Mouse (Mus musculus) midbrain, embryonic 12.5 days (tissue): ENCODE data around the gene Alk. TPM values are rescaled to one million over a fixed set of nuclear protein-coding genes. Genes with fewer than 3 reads are reported as not detected.
A peak's percentile ranks its signal among the peaks of the same experiment; 100 is the strongest.
"Not testable (repeated sequence)": the region's sequence is repeated elsewhere in the genome, so short reads cannot be mapped to it uniquely, and the experiment has no call there.

Experiments
- ATAC-seq: fragments of 200-750 bp; cut with Nextera tagmentation; 2 replicates; pipeline ENCODE4 v1.8.0; 2017; ENCODE audit warnings: low read depth, moderate TSS enrichment, moderate library complexity; ENCODE audit not compliant: low FRiP score
- H3K27ac ChIP-seq: fragments of 300-500 bp; sonication (generic); replicated peaks from 2 replicates; pipeline ENCODE4 v1.5.1; 2016; ENCODE audit warnings: mild to moderate bottlenecking
- H3K27me3 ChIP-seq: fragments of 300-500 bp; sonication (generic); 2 replicates; pipeline ENCODE4 v1.6.1; 2016; ENCODE audit warnings: mild to moderate bottlenecking
- H3K36me3 ChIP-seq: fragments of 300-500 bp; sonication (generic); 2 replicates; pipeline ENCODE4 v1.6.1; 2016
- H3K4me1 ChIP-seq: fragments of 300-500 bp; sonication (generic); 2 replicates; pipeline ENCODE4 v1.6.1; 2016
- H3K4me2 ChIP-seq: fragments of 300-500 bp; sonication (generic); replicated peaks from 2 replicates; pipeline ENCODE4 v1.6.1; 2016; ENCODE audit warnings: mild to moderate bottlenecking, moderate library complexity
- H3K4me3 ChIP-seq: fragments of 300-500 bp; sonication (generic); 2 replicates; pipeline ENCODE4 v1.5.1; 2016; ENCODE audit warnings: mild to moderate bottlenecking
- H3K9ac ChIP-seq: fragments of 300-500 bp; sonication (generic); replicated peaks from 2 replicates; pipeline ENCODE4 v1.6.1; 2016; ENCODE audit warnings: mild to moderate bottlenecking, moderate library complexity
- H3K9me3 ChIP-seq: fragments of 300-500 bp; sonication (generic); 2 replicates; pipeline ENCODE4 v1.6.1; 2016; ENCODE audit warnings: mild to moderate bottlenecking
- WGBS: fragments of 180-500 bp; shearing (Covaris S2); methylation state at CpG from one replicate; pipeline ENCODE4 v1.1.7; 2016; 5-methylcytosine and 5-hydroxymethylcytosine counted together
- polyA plus RNA-seq: library from polyadenylated mRNA; unstranded; fragments of >200 nt; fragmentation: Nextera tagmentation; extraction: Ambion mirVana; gene quantifications from 2 replicates; pipeline ENCODE4 v1.2.1, GENCODE M21; 2016

Gene Alk
- polyA plus RNA-seq, 1 experiment from 2014 or later, result 0.99 TPM

- 91% methylated on average over 3 of the region's 3 CpGs for WGBS
- Histone ChIP-seq H3K27me3 (no peaks in the 10 kb centered on the region), H3K4me1 (no peaks in the 10 kb centered on the region), H3K27ac (no peak overlapping the region), H3K4me2 (no peak overlapping the region), H3K4me3 (no peak overlapping the region), H3K36me3 (no peaks in the 10 kb centered on the region), H3K9me3 (no peaks in the 10 kb centered on the region), H3K9ac (no peak overlapping the region)
- ATAC-seq, result no peak
These were observed 79.6 kb downstream of the Alk start for GRCm38 (mm10) chr17:72524839-72525238.

GRCm38 (mm10) chr17:72523006-72523405 is 81.4 kb downstream of the Alk start:
- H3K4me1 ChIP-seq, result no peaks in the 10 kb centered on the region

GRCm38 (mm10) chr17:72522381-72522780 is 82.0 kb downstream of the Alk start:
- H3K4me3 ChIP-seq, result no peak overlapping the region
- no peak overlapping the region for H3K27ac ChIP-seq
- 20% methylated on average over 4 of the region's 4 CpGs for WGBS
- no peaks in the 10 kb centered on the region for H3K36me3 ChIP-seq
- H3K4me2 ChIP-seq, result no peak overlapping the region
- no peak overlapping the region for H3K9ac ChIP-seq
- no peaks in the 10 kb centered on the region for H3K9me3 ChIP-seq
- no peaks in the 10 kb centered on the region for H3K27me3 ChIP-seq
- no peaks in the 10 kb centered on the region for H3K4me1 ChIP-seq
- no peak for ATAC-seq

More at GRCm38 (mm10) chr17:72523006-72523405, 81.4 kb downstream of the Alk start:
- no peak for ATAC-seq
- H3K36me3 ChIP-seq, result no peaks in the 10 kb centered on the region
- H3K27ac ChIP-seq, result no peak overlapping the region
- H3K9ac ChIP-seq, result no peak overlapping the region
- 45% methylated on average over 7 of the region's 7 CpGs for WGBS
- no peaks in the 10 kb centered on the region for H3K27me3 ChIP-seq
- no peaks in the 10 kb centered on the region for H3K9me3 ChIP-seq
- no peak overlapping the region for H3K4me2 ChIP-seq
- no peak overlapping the region for H3K4me3 ChIP-seq

- no peak overlapping the region for H3K4me3 ChIP-seq
- no peak overlapping the region for H3K4me2 ChIP-seq
- H3K9ac ChIP-seq, result no peak overlapping the region
- whole genome bisulfite sequencing, result 94% methylated on average over 5 of the region's 5 CpGs
- H3K9me3 ChIP-seq, result no peaks in the 10 kb centered on the region
- no peak for ATAC-seq
- no peaks in the 10 kb centered on the region for H3K27me3 ChIP-seq
- H3K27ac ChIP-seq, result no peak overlapping the region
- no peaks in the 10 kb centered on the region for H3K36me3 ChIP-seq
- no peaks in the 10 kb centered on the region for H3K4me1 ChIP-seq
These were observed 83.1 kb downstream of the Alk start for GRCm38 (mm10) chr17:72521353-72521752.

GRCm38 (mm10) chr17:72510746-72511145 is 93.7 kb downstream of the Alk start:
- Histone ChIP-seq H3K27me3 (no peaks in the 10 kb centered on the region), H3K4me3 (no peak overlapping the region), H3K4me2 (no peak overlapping the region), H3K9ac (no peak overlapping the region), H3K27ac (no peak overlapping the region), H3K9me3 (no peaks in the 10 kb centered on the region), H3K4me1 (no peaks in the 10 kb centered on the region), H3K36me3 (no peaks in the 10 kb centered on the region)
- WGBS, result 88% methylated on average over 6 of the region's 6 CpGs
- ATAC-seq, result no peak

GRCm38 (mm10) chr17:72508678-72509394 is 95.6 kb downstream of the Alk start:
- H3K36me3 ChIP-seq, result no peaks in the 10 kb centered on the region
- H3K27ac ChIP-seq, result no peak overlapping the region
- 82% methylated on average over 7 of the region's 7 CpGs for WGBS
- H3K4me2 ChIP-seq, result no peak overlapping the region
- H3K4me3 ChIP-seq, result no peak overlapping the region
- H3K9me3 ChIP-seq, result no peaks in the 10 kb centered on the region
- H3K9ac ChIP-seq, result no peak overlapping the region
- no peaks in the 10 kb centered on the region for H3K27me3 ChIP-seq
- no peak for ATAC-seq
- peaks cover 11% of the 10 kb centered on the region for H3K4me1 ChIP-seq

- no peaks in the 10 kb centered on the region for H3K36me3 ChIP-seq
- H3K4me1 ChIP-seq, result peaks cover 11% of the 10 kb centered on the region
- whole genome bisulfite sequencing, result 22% methylated on average over 7 of the region's 7 CpGs
- no peaks in the 10 kb centered on the region for H3K27me3 ChIP-seq
- H3K9ac ChIP-seq, result no peak overlapping the region
- no peak overlapping the region for H3K4me2 ChIP-seq
- no peaks in the 10 kb centered on the region for H3K9me3 ChIP-seq
- ATAC-seq, result peak; percentile 81
- no peak overlapping the region for H3K4me3 ChIP-seq
- no peak overlapping the region for H3K27ac ChIP-seq
These were observed 99.2 kb downstream of the Alk start for GRCm38 (mm10) chr17:72505213-72505612.

GRCm38 (mm10) chr17:72504581-72504980 is 99.8 kb downstream of the Alk start:
- 50% methylated on average over 6 of the region's 6 CpGs for WGBS
- H3K27me3 ChIP-seq, result no peaks in the 10 kb centered on the region
- peaks cover 11% of the 10 kb centered on the region for H3K4me1 ChIP-seq
- H3K36me3 ChIP-seq, result no peaks in the 10 kb centered on the region
- H3K4me3 ChIP-seq, result no peak overlapping the region
- peak; percentile 41; the same call in 1 of the 2 replicates for ATAC-seq
- no peaks in the 10 kb centered on the region for H3K9me3 ChIP-seq
- no peak overlapping the region for H3K4me2 ChIP-seq
- H3K27ac ChIP-seq, result no peak overlapping the region
- H3K9ac ChIP-seq, result no peak overlapping the region

GRCm38 (mm10) chr17:72495395-72495794 is 109.0 kb downstream of the Alk start:
- ATAC-seq, result no peak
- WGBS, result 61% methylated on average over 5 of the region's 5 CpGs
- Histone ChIP-seq H3K27ac (no peak overlapping the region), H3K4me3 (no peak overlapping the region), H3K36me3 (no peaks in the 10 kb centered on the region), H3K9ac (no peak overlapping the region), H3K4me2 (no peak overlapping the region), H3K4me1 (no peaks in the 10 kb centered on the region), H3K27me3 (no peaks in the 10 kb centered on the region), H3K9me3 (no peaks in the 10 kb centered on the region)

- ATAC-seq, result no peak
- Histone ChIP-seq H3K9ac (no peak overlapping the region), H3K36me3 (no peaks in the 10 kb centered on the region), H3K4me2 (no peak overlapping the region), H3K9me3 (no peaks in the 10 kb centered on the region), H3K27me3 (no peaks in the 10 kb centered on the region), H3K27ac (no peak overlapping the region), H3K4me3 (no peak overlapping the region), H3K4me1 (no peaks in the 10 kb centered on the region)
- 78% methylated on average over 4 of the region's 4 CpGs for WGBS
These were observed 118.8 kb downstream of the Alk start for GRCm38 (mm10) chr17:72485623-72486022.

- H3K4me2 ChIP-seq, H3K4me3 ChIP-seq, H3K27me3 ChIP-seq, H3K9ac ChIP-seq, H3K27ac ChIP-seq, H3K9me3 ChIP-seq, ATAC-seq, H3K4me1 ChIP-seq, H3K36me3 ChIP-seq: not testable (repeated sequence)
- WGBS, result 94% methylated on average over 7 of the region's 7 CpGs
These were observed 125.2 kb downstream of the Alk start for GRCm38 (mm10) chr17:72479260-72479659.

GRCm38 (mm10) chr17:72477889-72478405 is 126.5 kb downstream of the Alk start:
- Histone ChIP-seq H3K4me2 (no peak overlapping the region), H3K27me3 (no peaks in the 10 kb centered on the region; the same call in 1 of the 2 replicates), H3K9me3 (no peaks in the 10 kb centered on the region), H3K4me3 (no peak overlapping the region), H3K9ac (no peak overlapping the region), H3K4me1 (no peaks in the 10 kb centered on the region; the same call in 1 of the 2 replicates), H3K36me3 (no peaks in the 10 kb centered on the region), H3K27ac (no peak overlapping the region)
- 54% methylated on average over 5 of the region's 5 CpGs for WGBS
- ATAC-seq, result no peak
